Mouse (Mus musculus): ENCODE measurements around the gene Ccdc162.

Gene Ccdc162

GRCm38 (mm10) chr10:41535991-41536390 lies 180.4 kb downstream of the Ccdc162 start:
- DNase-seq: peak; percentile 30

GRCm38 (mm10) chr10:41529972-41530371 lies 186.5 kb downstream of the Ccdc162 start:
- no peak for DNase-seq

- peak; percentile 23 for DNase-seq
These were observed 190.7 kb downstream of the Ccdc162 start for GRCm38 (mm10) chr10:41525696-41526095.

- peak; percentile 59 for DNase-seq
These were observed 193.0 kb downstream of the Ccdc162 start for GRCm38 (mm10) chr10:41523386-41523785.

GRCm38 (mm10) chr10:41520410-41520673 lies 196.1 kb downstream of the Ccdc162 start:
- DNase-seq: no peak

- DNase-seq: no peak
These were observed 196.6 kb downstream of the Ccdc162 start for GRCm38 (mm10) chr10:41519640-41520409.

- peak; percentile 100 for DNase-seq
These were observed 197.3 kb downstream of the Ccdc162 start, which contains the start of gene Cd164 for GRCm38 (mm10) chr10:41518981-41519618. Gene Cd164, plus strand, starts transcription at chr10:41519414.

- DNase-seq: no peak
These were observed 197.9 kb downstream of the Ccdc162 start for GRCm38 (mm10) chr10:41518508-41518980.

- DNase-seq: peak; percentile 12
These were observed 201.5 kb downstream of the Ccdc162 start for GRCm38 (mm10) chr10:41514921-41515320.

- peak; percentile 92 for DNase-seq
These were observed 202.1 kb downstream of the Ccdc162 start for GRCm38 (mm10) chr10:41514301-41514700.

GRCm38 (mm10) chr10:41509160-41509559 lies 207.3 kb downstream of the Ccdc162 start:
- peak; percentile 35 for DNase-seq

GRCm38 (mm10) chr10:41505446-41505845 lies 211.0 kb downstream of the Ccdc162 start:
- DNase-seq: peak; percentile 94

GRCm38 (mm10) chr10:41504996-41505395 lies 211.4 kb downstream of the Ccdc162 start:
- DNase-seq: peak; percentile 77

GRCm38 (mm10) chr10:41500941-41501340 lies 215.5 kb downstream of the Ccdc162 start:
- DNase-seq: peak; percentile 99

- no peak for DNase-seq
These were observed 225.3 kb downstream of the Ccdc162 start for GRCm38 (mm10) chr10:41491111-41491510.

- no peak for DNase-seq
These were observed 225.9 kb downstream of the Ccdc162 start for GRCm38 (mm10) chr10:41490518-41490873.

- DNase-seq: peak; percentile 99
These were observed 226.5 kb downstream of the Ccdc162 start, which contains the start of the genes Smpd2 and Ppil6 for GRCm38 (mm10) chr10:41489708-41490517. Gene Smpd2, minus strand, starts transcription at chr10:41490369. Gene Ppil6, plus strand, starts transcription at chr10:41490439.

- peak; percentile 90 for DNase-seq
These were observed 227.1 kb downstream of the Ccdc162 start for GRCm38 (mm10) chr10:41489294-41489693.

GRCm38 (mm10) chr10:41488877-41489276 lies 227.6 kb downstream of the Ccdc162 start:
- peak; percentile 88 for DNase-seq

Data from heart, adult 11 months (tissue).